Mouse (Mus musculus) lung, embryonic 15.5 days (tissue): ENCODE data around the gene Steap3. TPM values are rescaled to one million over a fixed set of nuclear protein-coding genes. Genes with fewer than 3 reads are reported as not detected.

Source experiments
- ATAC-seq: fragments of 200-750 bp; cut with Nextera tagmentation; 2 replicates; pipeline ENCODE4 v1.8.0; 2017; ENCODE audit warnings: moderate number of reproducible peaks, borderline replicate concordance; ENCODE audit not compliant: low FRiP score, low TSS enrichment; ENCODE audit errors: extremely low read depth
- H3K27ac ChIP-seq: fragments of 300-500 bp; sonication (generic); 2 replicates; pipeline ENCODE4 v1.5.1; 2015; ENCODE audit warnings: moderate library complexity, mild to moderate bottlenecking, inconsistent platforms
- H3K27me3 ChIP-seq: fragments of 300-500 bp; sonication (generic); 2 replicates; pipeline ENCODE4 v1.6.1; 2015; ENCODE audit warnings: inconsistent platforms
- H3K36me3 ChIP-seq: fragments of 300-500 bp; sonication (generic); 2 replicates; pipeline ENCODE4 v1.6.1; 2015; ENCODE audit warnings: inconsistent platforms
- H3K4me1 ChIP-seq: fragments of 300-500 bp; sonication (generic); 2 replicates; pipeline ENCODE4 v1.6.1; 2015; ENCODE audit warnings: inconsistent platforms
- H3K4me2 ChIP-seq: fragments of 300-500 bp; sonication (generic); 2 replicates; pipeline ENCODE4 v1.6.1; 2015; ENCODE audit warnings: inconsistent platforms, mild to moderate bottlenecking, moderate library complexity
- H3K4me3 ChIP-seq: fragments of 300-500 bp; sonication (generic); 2 replicates; pipeline ENCODE4 v1.5.1; 2015; ENCODE audit warnings: mild to moderate bottlenecking, inconsistent platforms
- H3K9ac ChIP-seq: fragments of 300-500 bp; sonication (generic); 2 replicates; pipeline ENCODE4 v1.6.1; 2015; ENCODE audit warnings: inconsistent platforms
- H3K9me3 ChIP-seq: fragments of 300-500 bp; sonication (generic); 2 replicates; pipeline ENCODE4 v1.6.1; 2016; ENCODE audit warnings: inconsistent platforms
- WGBS: fragments of 180-500 bp; shearing (Covaris S2); methylation state at CpG from one replicate; pipeline ENCODE4 v1.1.7; 2015; 5-methylcytosine and 5-hydroxymethylcytosine counted together
- polyA plus RNA-seq: library from polyadenylated mRNA; unstranded; fragments of >200 nt; fragmentation: Nextera tagmentation; extraction: Ambion mirVana; gene quantifications from 2 replicates; pipeline ENCODE4 v1.2.1, GENCODE M21; 2015

The Steap3 gene
- polyA plus RNA-seq, 1 experiment from 2014 or later = 3.0 TPM

GRCm38 (mm10) chr1:120267631-120268030, 4.9 kb downstream of the Steap3 start:
- Histone ChIP-seq H3K4me1 (no peaks in the 10 kb centered on the region), H3K4me3 (no peak overlapping the region), H3K36me3 (no peaks in the 10 kb centered on the region), H3K9me3 (no peaks in the 10 kb centered on the region), H3K27me3 (no peaks in the 10 kb centered on the region), H3K9ac (no peak overlapping the region), H3K27ac (no peak overlapping the region), H3K4me2 (no peak overlapping the region)
- 80% methylated on average over 3 of the region's 3 CpGs for WGBS
- no peak for ATAC-seq

GRCm38 (mm10) chr1:120266460-120266859, 6.0 kb downstream of the Steap3 start:
- no peak for ATAC-seq

GRCm38 (mm10) chr1:120264861-120265686, 7.4 kb downstream of the Steap3 start:
- Histone ChIP-seq H3K27me3 (no peaks in the 10 kb centered on the region), H3K4me1 (no peaks in the 10 kb centered on the region), H3K27ac (no peak overlapping the region), H3K4me3 (peak overlapping the region; percentile 49), H3K36me3 (no peaks in the 10 kb centered on the region), H3K9me3 (no peaks in the 10 kb centered on the region), H3K9ac (peak overlapping the region; percentile 42), H3K4me2 (peak overlapping the region; percentile 96)
- peak; percentile 90 for ATAC-seq
- under 1% methylated on average over 40 of the region's 40 CpGs for WGBS

More at GRCm38 (mm10) chr1:120266460-120266859, 6.0 kb downstream of the Steap3 start:
- Histone ChIP-seq H3K27me3 (no peaks in the 10 kb centered on the region), H3K9ac (no peak overlapping the region), H3K9me3 (no peaks in the 10 kb centered on the region), H3K4me2 (no peak overlapping the region), H3K4me1 (no peaks in the 10 kb centered on the region), H3K4me3 (no peak overlapping the region), H3K36me3 (no peaks in the 10 kb centered on the region), H3K27ac (no peak overlapping the region)
- WGBS = 45% methylated on average over 4 of the region's 4 CpGs

DNA sequence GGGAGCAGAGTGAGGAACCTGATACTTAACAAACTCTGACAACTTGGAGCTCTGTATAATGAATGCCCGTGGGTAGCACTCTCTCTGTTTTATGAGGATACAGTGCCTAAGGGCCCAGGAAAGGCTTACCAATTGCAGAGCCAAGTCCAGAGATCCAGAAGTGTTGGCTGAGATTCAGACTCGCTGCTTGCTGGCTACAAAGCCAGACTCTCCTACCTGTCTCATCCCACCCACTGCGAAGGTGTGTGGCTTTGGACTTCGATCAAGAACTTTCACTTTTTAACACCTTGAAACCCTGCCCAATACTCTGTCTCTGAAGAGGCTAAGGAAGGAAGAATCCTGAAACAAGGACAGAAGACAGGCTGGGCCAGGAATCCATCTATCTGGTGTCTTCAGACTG, 9.3 kb downstream of the Steap3 start:
- H3K9ac ChIP-seq = no peak overlapping the region
- no peak overlapping the region for H3K4me3 ChIP-seq
- no peak overlapping the region for H3K27ac ChIP-seq
- H3K36me3 ChIP-seq = no peaks in the 10 kb centered on the region
- H3K4me1 ChIP-seq = 0 out of 2 replicates have a peak, but pooled peaks cover 9% of the 10 kb centered on the region
- 83% methylated on average over 4 of the region's 4 CpGs for WGBS
- H3K4me2 ChIP-seq = no peak overlapping the region
- ATAC-seq = no peak
- H3K27me3 ChIP-seq = no peaks in the 10 kb centered on the region
- no peaks in the 10 kb centered on the region for H3K9me3 ChIP-seq

DNA sequence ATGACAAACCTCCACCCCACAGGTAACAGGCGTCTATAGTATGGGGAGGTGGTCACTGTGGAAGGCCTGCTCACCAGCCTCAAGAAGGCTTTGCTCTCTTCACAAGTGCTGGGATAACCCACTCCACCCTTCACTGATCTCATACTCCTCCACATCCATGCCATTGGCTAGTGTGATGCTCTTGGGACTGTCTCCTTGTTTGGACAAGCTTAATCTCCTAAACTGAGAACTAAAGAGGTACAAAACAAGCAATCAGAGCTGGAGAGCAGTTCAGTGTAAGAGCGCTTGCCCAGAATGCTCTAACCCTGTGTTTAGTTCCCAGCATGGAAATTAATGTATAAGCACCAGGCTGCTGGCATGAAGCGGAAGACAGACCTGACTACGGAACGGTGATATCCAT, 11.3 kb downstream of the Steap3 start:
- Histone ChIP-seq H3K4me1 (0 out of 2 replicates have a peak, but pooled peaks cover 9% of the 10 kb centered on the region), H3K27me3 (no peaks in the 10 kb centered on the region), H3K36me3 (no peaks in the 10 kb centered on the region), H3K27ac (no peak overlapping the region), H3K9ac (no peak overlapping the region), H3K4me2 (no peak overlapping the region), H3K9me3 (no peaks in the 10 kb centered on the region), H3K4me3 (no peak overlapping the region)
- ATAC-seq = no peak
- WGBS = 93% methylated on average over 5 of the region's 5 CpGs

DNA sequence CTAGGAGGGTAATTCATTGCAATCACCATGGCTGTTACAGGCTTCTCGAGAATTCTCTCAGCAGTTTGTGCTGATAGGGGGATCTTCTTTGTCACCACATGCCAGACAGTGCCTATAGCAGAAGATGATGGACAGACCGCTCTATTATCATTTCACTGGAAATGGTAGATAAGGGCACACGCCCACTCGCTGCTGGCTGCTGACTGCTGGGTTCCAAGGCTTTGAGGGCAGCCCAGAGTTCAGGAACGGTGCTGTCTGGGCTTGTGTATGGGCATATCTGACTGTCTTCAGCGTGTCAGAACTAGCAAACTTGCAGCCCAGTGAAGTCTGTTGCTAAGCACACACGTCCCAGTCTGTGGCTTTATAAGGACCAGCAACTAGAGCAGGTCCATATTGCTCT, 13.3 kb downstream of the Steap3 start:
- no peak overlapping the region for H3K4me2 ChIP-seq
- no peaks in the 10 kb centered on the region for H3K9me3 ChIP-seq
- 66% methylated on average over 7 of the region's 7 CpGs for WGBS
- H3K9ac ChIP-seq = no peak overlapping the region
- peak; percentile 49; the same call in 1 of the 2 replicates for ATAC-seq
- H3K4me1 ChIP-seq = 0 out of 2 replicates have a peak, but pooled peaks cover 9% of the 10 kb centered on the region
- H3K27ac ChIP-seq = no peak overlapping the region
- no peaks in the 10 kb centered on the region for H3K27me3 ChIP-seq
- H3K36me3 ChIP-seq = no peaks in the 10 kb centered on the region
- no peak overlapping the region for H3K4me3 ChIP-seq

- ATAC-seq = no peak
Measured at GRCm38 (mm10) chr1:120258744-120259143, 13.8 kb downstream of the Steap3 start.

DNA sequence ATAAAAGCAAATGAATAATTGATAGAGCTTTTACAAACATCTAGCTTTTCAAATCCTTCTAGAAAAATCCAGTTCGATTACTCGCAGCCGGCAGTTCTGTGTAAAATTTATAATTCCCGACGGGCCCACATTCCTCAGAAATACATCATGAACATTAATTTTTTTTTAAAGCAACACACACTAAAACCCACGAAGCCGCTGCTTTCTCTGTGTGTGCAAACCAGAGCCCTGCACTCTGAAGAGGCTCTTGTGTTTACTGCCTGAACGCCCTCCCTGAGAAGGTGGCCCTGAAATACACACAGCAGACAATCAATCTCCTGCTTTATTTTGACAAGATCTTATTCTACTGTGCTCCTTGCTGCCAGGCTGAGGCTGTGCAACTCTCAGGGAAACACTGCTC, 14.3 kb downstream of the Steap3 start:
- no peak overlapping the region for H3K9ac ChIP-seq
- no peak overlapping the region for H3K4me2 ChIP-seq
- no peaks in the 10 kb centered on the region for H3K27me3 ChIP-seq
- no peaks in the 10 kb centered on the region for H3K9me3 ChIP-seq
- no peak overlapping the region for H3K27ac ChIP-seq
- no peak overlapping the region for H3K4me3 ChIP-seq
- WGBS = 35% methylated on average over 8 of the region's 8 CpGs
- no peaks in the 10 kb centered on the region for H3K36me3 ChIP-seq
- 0 out of 2 replicates have a peak, but pooled peaks cover 9% of the 10 kb centered on the region for H3K4me1 ChIP-seq
- no peak for ATAC-seq

More at GRCm38 (mm10) chr1:120258744-120259143, 13.8 kb downstream of the Steap3 start:
- no peaks in the 10 kb centered on the region for H3K27me3 ChIP-seq
- no peak overlapping the region for H3K4me2 ChIP-seq
- H3K36me3 ChIP-seq = no peaks in the 10 kb centered on the region
- 43% methylated on average over 9 of the region's 9 CpGs for WGBS
- H3K4me3 ChIP-seq = no peak overlapping the region
- H3K27ac ChIP-seq = no peak overlapping the region
- H3K9me3 ChIP-seq = no peaks in the 10 kb centered on the region
- H3K9ac ChIP-seq = no peak overlapping the region
- H3K4me1 ChIP-seq = 0 out of 2 replicates have a peak, but pooled peaks cover 9% of the 10 kb centered on the region

- no peaks in the 10 kb centered on the region for H3K36me3 ChIP-seq
- 70% methylated on average over 6 of the region's 6 CpGs for WGBS
- H3K9ac ChIP-seq = no peak overlapping the region
- no peaks in the 10 kb centered on the region for H3K27me3 ChIP-seq
- H3K9me3 ChIP-seq = no peaks in the 10 kb centered on the region
- H3K4me2 ChIP-seq = no peak overlapping the region
- H3K4me3 ChIP-seq = no peak overlapping the region
- no peak overlapping the region for H3K27ac ChIP-seq
- 0 out of 2 replicates have a peak, but pooled peaks cover 4% of the 10 kb centered on the region for H3K4me1 ChIP-seq
- ATAC-seq = no peak
Measured at GRCm38 (mm10) chr1:120253751-120254150, 18.8 kb downstream of the Steap3 start.

DNA sequence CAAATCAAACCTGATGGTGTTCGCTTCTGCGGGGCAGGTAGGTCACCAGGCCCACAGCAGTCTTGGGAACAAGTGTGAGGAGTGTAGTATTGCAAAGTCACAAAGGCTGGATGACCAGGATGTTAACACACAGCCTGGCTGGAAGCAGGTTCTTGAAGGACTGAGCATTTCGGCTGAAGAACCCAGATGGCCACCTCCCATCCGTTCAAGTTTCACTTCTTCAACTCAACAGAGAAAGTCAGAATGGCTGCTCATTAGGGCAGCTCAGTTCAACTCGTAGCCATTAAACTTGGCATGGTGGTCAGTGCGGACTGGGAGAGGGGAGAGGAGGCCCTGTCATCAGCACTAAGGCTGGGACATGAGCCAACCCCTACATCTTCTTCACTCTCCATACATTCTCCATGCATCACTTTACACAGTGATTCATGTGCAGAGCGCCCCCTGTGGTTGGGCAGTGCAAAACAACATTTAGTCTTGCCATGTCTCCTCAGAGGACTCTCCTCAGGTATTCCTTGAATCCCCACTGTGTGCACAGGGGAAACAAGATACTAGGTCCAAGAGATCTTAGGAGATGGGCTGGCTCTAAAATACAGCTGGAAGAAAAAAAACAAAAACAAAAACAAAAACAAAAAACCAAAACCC, 19.9 kb downstream of the Steap3 start:
- 81% methylated on average over 7 of the region's 7 CpGs for WGBS

GRCm38 (mm10) chr1:120251193-120251592, 21.3 kb downstream of the Steap3 start:
- H3K9ac ChIP-seq = no peak overlapping the region
- H3K36me3 ChIP-seq = no peaks in the 10 kb centered on the region
- H3K27ac ChIP-seq = no peak overlapping the region
- ATAC-seq = no peak
- 100% methylated on average over 1 of the region's 1 CpGs for WGBS
- H3K9me3 ChIP-seq = no peaks in the 10 kb centered on the region
- no peak overlapping the region for H3K4me3 ChIP-seq
- H3K27me3 ChIP-seq = no peaks in the 10 kb centered on the region
- no peak overlapping the region for H3K4me2 ChIP-seq
- 0 out of 2 replicates have a peak, but pooled peaks cover 4% of the 10 kb centered on the region for H3K4me1 ChIP-seq

More for the DNA sequence above, 19.9 kb downstream of the Steap3 start:
- H3K4me2 ChIP-seq = no peak overlapping the region
- H3K27me3 ChIP-seq = no peaks in the 10 kb centered on the region
- H3K4me1 ChIP-seq = 0 out of 2 replicates have a peak, but pooled peaks cover 4% of the 10 kb centered on the region
- no peak overlapping the region for H3K9ac ChIP-seq
- H3K36me3 ChIP-seq = no peaks in the 10 kb centered on the region
- no peaks in the 10 kb centered on the region for H3K9me3 ChIP-seq
- H3K4me3 ChIP-seq = no peak overlapping the region
- no peak overlapping the region for H3K27ac ChIP-seq
- ATAC-seq = no peak

- no peak for ATAC-seq
Measured at GRCm38 (mm10) chr1:120250586-120250985, 21.9 kb downstream of the Steap3 start.

More at GRCm38 (mm10) chr1:120250586-120250985, 21.9 kb downstream of the Steap3 start:
- no peak overlapping the region for H3K27ac ChIP-seq
- H3K27me3 ChIP-seq = no peaks in the 10 kb centered on the region
- H3K36me3 ChIP-seq = no peaks in the 10 kb centered on the region
- H3K4me2 ChIP-seq = no peak overlapping the region
- no peaks in the 10 kb centered on the region for H3K9me3 ChIP-seq
- no peak overlapping the region for H3K4me3 ChIP-seq
- no peak overlapping the region for H3K9ac ChIP-seq
- WGBS = 56% methylated on average over 3 of the region's 3 CpGs
- 0 out of 2 replicates have a peak, but pooled peaks cover 7% of the 10 kb centered on the region for H3K4me1 ChIP-seq
